Mouse (Mus musculus) G1E (cell line): Measurements from ENCODE around the gene Mrps25.

Experiments
- CTCF ChIP-seq: IDR thresholded peaks from 2 replicates; pipeline ENCODE4 v1.5.1; 2012; ENCODE audit warnings: low read depth, low read length, inconsistent platforms, mixed read lengths
- GATA1 ChIP-seq: IDR thresholded peaks from 2 replicates; pipeline ENCODE4 v1.6.1; 2012; ENCODE audit warnings: borderline replicate concordance, low read length, inconsistent platforms, mixed read lengths
- GATA2 ChIP-seq: IDR thresholded peaks from 2 replicates; pipeline ENCODE4 v1.6.1; 2012; ENCODE audit warnings: low read depth, low read length, inconsistent platforms, borderline replicate concordance
- POLR2AphosphoS5 ChIP-seq: IDR thresholded peaks from 2 replicates; pipeline ENCODE4 v1.6.1; 2012; ENCODE audit warnings: low read depth, low read length, inconsistent platforms; ENCODE audit not compliant: insufficient replicate concordance
- TAL1 ChIP-seq: conservative IDR thresholded peaks from 2 replicates; pipeline ENCODE4 v1.6.1; 2012; ENCODE audit warnings: low read depth, low read length, inconsistent platforms, mixed read lengths

- no peak for TF ChIP-seq CTCF
- TF ChIP-seq GATA1, result no peak
- no peak for TF ChIP-seq TAL1
- no peak for TF ChIP-seq POLR2AphosphoS5
- TF ChIP-seq GATA2, result no peak
Observed at GRCm38 (mm10) chr6:92176450-92176849, 7.4 kb downstream of the Mrps25 start.
